Mouse (Mus musculus) small intestine, adult 2 months (tissue): Measurements from ENCODE around the gene Map3k6.

ENCODE experiments used
- CTCF ChIP-seq: fragments of 200-500 bp; IDR thresholded peaks from 2 replicates; pipeline ENCODE4 v1.5.1; 2012; ENCODE audit warnings: low read depth, mild to moderate bottlenecking, control low read depth, inconsistent platforms, low read length, moderate library complexity, mixed read lengths; ENCODE audit not compliant: insufficient replicate concordance, insufficient read length; ENCODE audit errors: extremely low read depth
- POLR2A ChIP-seq: fragments of 200-500 bp; IDR thresholded peaks from 2 replicates; pipeline ENCODE4 v1.6.1; 2012; ENCODE audit warnings: low read depth, mild to moderate bottlenecking, control low read depth, inconsistent platforms, low read length, moderate library complexity

DNA sequence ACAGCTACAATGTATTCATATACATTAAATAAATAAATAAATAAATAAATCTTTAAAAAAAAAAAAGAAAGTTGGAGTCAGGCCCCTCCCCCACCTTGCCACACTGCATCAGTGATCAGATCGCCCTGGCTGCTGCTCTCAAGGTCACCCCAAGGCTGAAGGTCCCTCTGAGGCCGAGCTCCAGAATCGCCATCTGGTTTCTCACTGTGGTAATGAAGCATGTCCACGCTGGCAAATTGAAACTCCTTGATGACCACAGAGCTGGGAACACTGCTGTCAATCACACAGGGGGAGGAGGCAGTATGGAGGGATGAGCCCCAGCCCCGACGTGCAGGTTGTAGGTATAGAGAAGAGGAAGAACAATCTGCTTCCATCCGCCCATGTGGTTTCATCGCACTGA, 13.0 kb upstream of the Map3k6 start:
- no peak for TF ChIP-seq POLR2A
- no peak for TF ChIP-seq CTCF
